Comparison of ENCODE assay signal across 10 mouse cellular contexts in genomic region chr9:7554382-7554781, GRCm38 (mm10). TPM values are rescaled to one million over a fixed set of nuclear protein-coding genes. Genes with fewer than 3 reads are reported as not detected.
A peak's percentile ranks its signal among the peaks of the same experiment; 100 is the strongest.
DNase-seq lines count a peak whose midpoint lies in the region; ATAC-seq lines count a peak whose summit lies in the region.
"Had no signal": no experiment of that assay in that cellular context is flagged by ENCODE, and none has a peak within 500 bp of the region (broad histone marks: within the 10 kb centered on the region; RNA-seq: fewer than 3 reads in every experiment).

No protein-coding gene starts in this region.

- H3K27ac ChIP-seq in forebrain, embryonic 12.5 days: no peak overlapping the region

- H3K4me2 ChIP-seq in forebrain, embryonic 12.5 days: no peak overlapping the region

- no peak overlapping the region for H3K9ac ChIP-seq in forebrain, embryonic 12.5 days

- H3K9me3 ChIP-seq in forebrain, embryonic 12.5 days: no peaks in the 10 kb centered on the region

- no peaks in the 10 kb centered on the region for H3K27me3 ChIP-seq in forebrain, embryonic 12.5 days

- 56% methylated on average over 3 of the region's 3 CpGs for WGBS in forebrain, embryonic 12.5 days

- H3K4me3 ChIP-seq in forebrain, embryonic 12.5 days (replicated peaks): no peak overlapping the region
- H3K4me3 ChIP-seq: myocyte had no signal

- intact Hi-C loops in heart, postnatal 10 days (cut with DNase I): loop anchor here (2.0 kb wide), 1 partner anchor 40 kb away; no protein-coding TSS in a partner anchor

- H3K36me3 ChIP-seq in forebrain, embryonic 12.5 days (replicated peaks): no peaks in the 10 kb centered on the region

- ATAC-seq in granulocyte monocyte progenitor cell, adult 5-6 weeks (replicated peaks; ENCODE audit: poor library complexity, severe bottlenecking): peak; percentile 38; the same call in 1 of the 2 replicates
- peak; percentile 55; the same call in 1 of the 2 replicates for ATAC-seq in neutrophil, adult 5-6 weeks (ENCODE audit: extremely low read depth, insufficient number of reproducible peaks, low FRiP score, poor library complexity, severe bottlenecking)
- ATAC-seq in forebrain, embryonic 12.5 days (ENCODE audit: low FRiP score): no peak

- DNase-seq in heart, postnatal 10 days: peak; percentile 20 to 35
- no peak for DNase-seq in heart, adult 8-10 months (ENCODE audit: low spot score)
- peak; percentile 36 for DNase-seq in urinary bladder, postnatal 25 days (ENCODE audit: low spot score)
- no peak for DNase-seq in urinary bladder, adult 2 months (ENCODE audit: low spot score)
- DNase-seq in cerebellum, adult 8-10 months: no peak

- H3K4me1 ChIP-seq in forebrain, embryonic 12.5 days: no peaks in the 10 kb centered on the region

RNA-seq across cellular contexts. Expression of gene Mmp8, which starts 3.9 kb away (rescaled TPM):
- under 1 TPM in 1 of 2 experiments, not detected in 1; 0.10 TPM for total RNA-seq in heart, postnatal 10 days (2021)
- under 1 TPM in 1 of 4 experiments, not detected in 3; 0.29 TPM for total RNA-seq in heart, adult 8-10 months (2022)
- 0.06 TPM in 1 of 2 replicates, not detected in the other for polyA plus RNA-seq in urinary bladder, adult 2 months (2012; rRNA removed)
- total RNA-seq in granulocyte monocyte progenitor cell, adult 5-6 weeks (2014; fragmentation: Nextera tagmentation): 2.3 and 4.7 TPM in 2 replicates
- total RNA-seq in granulocyte monocyte progenitor cell, adult 5-6 weeks (2017): 14.0 and 15.2 TPM in 2 replicates
- 249 and 267 TPM in 2 replicates for total RNA-seq in neutrophil, adult 5-6 weeks (2017)
- not detected in 2 replicates for polyA plus RNA-seq in forebrain, embryonic 12.5 days (2016; fragmentation: Nextera tagmentation; extraction: Ambion mirVana)
- polyA plus RNA-seq: myocyte had no signal

RNA-seq across cellular contexts. Expression of gene Mmp27, which starts 16.8 kb away (rescaled TPM):
- not detected for total RNA-seq in heart, postnatal 10 days (2021)
- under 1 TPM in 3 of 4 experiments, not detected in 1; 0.17 to 0.31 (median 0.22) TPM for total RNA-seq in heart, adult 8-10 months (2022)
- polyA plus RNA-seq in urinary bladder, adult 2 months (2012; rRNA removed): 0.15 TPM in 2 replicates
- not detected in 2 replicates for total RNA-seq in granulocyte monocyte progenitor cell, adult 5-6 weeks (2014; fragmentation: Nextera tagmentation)
- total RNA-seq in granulocyte monocyte progenitor cell, adult 5-6 weeks (2017): 0.47 TPM in 1 of 2 replicates, not detected in the other
- 0.61 and 0.70 TPM in 2 replicates for total RNA-seq in neutrophil, adult 5-6 weeks (2017)
- not detected in 2 replicates for polyA plus RNA-seq in forebrain, embryonic 12.5 days (2016; fragmentation: Nextera tagmentation; extraction: Ambion mirVana)
- polyA plus RNA-seq: intestine, embryonic 14.5 days; myocyte had no signal

RNA-seq across cellular contexts. Expression of gene Mmp10, which starts 52.2 kb away (rescaled TPM):
- total RNA-seq in heart, postnatal 10 days (2021): not detected
- total RNA-seq in heart, adult 8-10 months (2022): not detected
- 0.25 and 0.74 TPM in 2 replicates for polyA plus RNA-seq in urinary bladder, adult 2 months (2012; rRNA removed)
- total RNA-seq in granulocyte monocyte progenitor cell, adult 5-6 weeks (2014; fragmentation: Nextera tagmentation): not detected in 2 replicates
- total RNA-seq in granulocyte monocyte progenitor cell, adult 5-6 weeks (2017): not detected in 2 replicates
- not detected in 2 replicates for total RNA-seq in neutrophil, adult 5-6 weeks (2017)
- not detected in 2 replicates for polyA plus RNA-seq in forebrain, embryonic 12.5 days (2016; fragmentation: Nextera tagmentation; extraction: Ambion mirVana)

Comparison
In these comparisons a context has a peak if more than half of its experiments do, and no peak if none do; other contexts are left out.
1. DNase-seq: peak in heart, postnatal 10 days (2 of 2) and urinary bladder, postnatal 25 days (single experiment); none in heart, adult 8-10 months (single experiment), urinary bladder, adult 2 months (single experiment) and cerebellum, adult 8-10 months (single experiment).
2. RNA of gene Mmp8, which starts 3.9 kb away (total RNA-seq): 249 to 267 TPM in neutrophil, adult 5-6 weeks; 2.3 to 15.2 TPM in granulocyte monocyte progenitor cell, adult 5-6 weeks, 0.10 TPM in heart, postnatal 10 days and 0.29 TPM in heart, adult 8-10 months; every median in the first group is over 10 times any median in the second.